Mouse (Mus musculus): ENCODE data around the gene Csf3. TPM values are rescaled to one million over a fixed set of nuclear protein-coding genes. Genes with fewer than 3 reads are reported as not detected.
"Not testable (repeated sequence)": the region's sequence is repeated elsewhere in the genome, so short reads cannot be mapped to it uniquely, and the experiment has no call there.

Gene Csf3
- polyA plus RNA-seq, 1 experiment = not detected

GRCm38 (mm10) chr11:98707401-98708281 lies 6.6 kb downstream of the Csf3 start:
- no peaks in the 10 kb centered on the region for H3K27me3 ChIP-seq (ENCODE audit: control insufficient read depth)
- no peaks in the 10 kb centered on the region for H3K9me3 ChIP-seq (ENCODE audit: control insufficient read depth, low read length)

DNA sequence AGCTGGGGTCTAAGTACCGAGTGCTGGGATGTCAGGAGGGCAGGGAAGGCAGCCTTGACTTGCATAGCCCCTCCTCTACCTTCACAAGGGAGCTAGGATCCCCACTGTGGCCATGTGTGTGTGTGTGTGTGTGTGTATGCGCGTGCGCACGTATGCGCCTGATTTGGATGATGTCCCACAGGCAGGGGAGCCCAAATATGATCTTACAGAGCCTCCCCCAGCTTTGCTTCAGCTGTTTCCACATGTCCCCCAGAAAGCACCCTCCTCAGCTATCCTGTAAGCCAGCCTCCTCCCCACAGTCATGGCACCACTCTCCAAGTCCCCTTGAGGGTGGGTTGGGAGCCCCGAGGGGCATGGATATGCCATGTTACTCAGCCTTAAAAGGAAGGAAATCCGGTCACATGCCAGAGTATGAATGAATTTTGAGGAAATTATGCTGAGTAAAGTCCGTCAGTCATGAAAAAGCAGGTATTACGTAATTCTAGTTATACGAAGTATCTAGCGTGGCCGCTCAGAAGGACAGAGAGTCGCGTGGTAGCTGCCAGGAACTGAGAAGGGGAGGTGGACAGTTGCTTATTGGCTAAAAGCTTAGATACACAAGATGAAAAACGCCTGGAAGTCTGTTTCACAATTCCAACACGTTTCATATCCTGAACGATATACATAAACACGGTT lies 7.4 kb downstream of the Csf3 start:
- Histone ChIP-seq H3K9me3 (ENCODE audit: control insufficient read depth, low read length) (no peaks in the 10 kb centered on the region), H3K27me3 (ENCODE audit: control insufficient read depth) (no peaks in the 10 kb centered on the region), H3K4me3 (replicated peaks) (no peak overlapping the region), H3K36me3 (ENCODE audit: control insufficient read depth) (peaks cover 93% of the 10 kb centered on the region), H3K4me1 (ENCODE audit: control insufficient read depth) (peaks cover 21% of the 10 kb centered on the region)
- no peak for TF ChIP-seq GATA1 (IDR thresholded peaks at IDR 0.05; ENCODE audit: low read length)
- no peak for TF ChIP-seq TAL1 (IDR thresholded peaks at IDR 0.05; ENCODE audit: low read length)

More at GRCm38 (mm10) chr11:98707401-98708281, 6.6 kb downstream of the Csf3 start:
- Histone ChIP-seq H3K4me1 (ENCODE audit: control insufficient read depth) (peaks cover 21% of the 10 kb centered on the region), H3K36me3 (ENCODE audit: control insufficient read depth) (peaks cover 85% of the 10 kb centered on the region), H3K4me3 (replicated peaks) (no peak overlapping the region)
- no peak for TF ChIP-seq GATA1 (IDR thresholded peaks at IDR 0.05; ENCODE audit: low read length)
- no peak for TF ChIP-seq TAL1 (IDR thresholded peaks at IDR 0.05; ENCODE audit: low read length)

GRCm38 (mm10) chr11:98709001-98709741 lies 8.1 kb downstream of the Csf3 start:
- no peaks in the 10 kb centered on the region for H3K9me3 ChIP-seq (ENCODE audit: control insufficient read depth, low read length)
- TF ChIP-seq GATA1 (IDR thresholded peaks at IDR 0.05; ENCODE audit: low read length) (no peak), TAL1 (IDR thresholded peaks at IDR 0.05; ENCODE audit: low read length) (no peak)
- no peaks in the 10 kb centered on the region for H3K27me3 ChIP-seq (ENCODE audit: control insufficient read depth)
- H3K4me1 ChIP-seq (ENCODE audit: control insufficient read depth) = peaks cover 21% of the 10 kb centered on the region
- H3K4me3 ChIP-seq (replicated peaks) = no peak overlapping the region
- peaks cover 96% of the 10 kb centered on the region for H3K36me3 ChIP-seq (ENCODE audit: control insufficient read depth)

GRCm38 (mm10) chr11:98710416-98711045 lies 9.5 kb downstream of the Csf3 start:
- no peaks in the 10 kb centered on the region for H3K9me3 ChIP-seq (ENCODE audit: control insufficient read depth, low read length)
- peaks cover 21% of the 10 kb centered on the region for H3K4me1 ChIP-seq (ENCODE audit: control insufficient read depth)
- no peak overlapping the region for H3K4me3 ChIP-seq (replicated peaks)
- peaks cover 96% of the 10 kb centered on the region for H3K36me3 ChIP-seq (ENCODE audit: control insufficient read depth)
- TF ChIP-seq GATA1 (IDR thresholded peaks at IDR 0.05; ENCODE audit: low read length) = no peak
- no peaks in the 10 kb centered on the region for H3K27me3 ChIP-seq (ENCODE audit: control insufficient read depth)

- H3K4me1 ChIP-seq (ENCODE audit: control insufficient read depth) = peaks cover 21% of the 10 kb centered on the region
- no peak overlapping the region for H3K4me3 ChIP-seq (replicated peaks)
- no peak for TF ChIP-seq GATA1 (IDR thresholded peaks at IDR 0.05; ENCODE audit: low read length)
- TF ChIP-seq TAL1 (IDR thresholded peaks at IDR 0.05; ENCODE audit: low read length) = no peak
- H3K36me3 ChIP-seq (ENCODE audit: control insufficient read depth) = peaks cover 96% of the 10 kb centered on the region
- H3K9me3 ChIP-seq (ENCODE audit: control insufficient read depth, low read length) = no peaks in the 10 kb centered on the region
- no peaks in the 10 kb centered on the region for H3K27me3 ChIP-seq (ENCODE audit: control insufficient read depth)
Observed at GRCm38 (mm10) chr11:98711046-98711434, 10.0 kb downstream of the Csf3 start.

- H3K36me3 ChIP-seq (ENCODE audit: control insufficient read depth) = peaks cover 96% of the 10 kb centered on the region
- not testable (repeated sequence) for H3K27me3 ChIP-seq (ENCODE audit: control insufficient read depth); H3K9me3 ChIP-seq (ENCODE audit: control insufficient read depth, low read length); H3K4me3 ChIP-seq (replicated peaks)
- H3K4me1 ChIP-seq (ENCODE audit: control insufficient read depth) = peaks cover 21% of the 10 kb centered on the region
Observed at GRCm38 (mm10) chr11:98712009-98712408, 10.9 kb downstream of the Csf3 start.

- Histone ChIP-seq H3K36me3 (ENCODE audit: control insufficient read depth) (peaks cover 96% of the 10 kb centered on the region), H3K27me3 (ENCODE audit: control insufficient read depth) (no peaks in the 10 kb centered on the region), H3K4me3 (replicated peaks) (no peak overlapping the region), H3K4me1 (ENCODE audit: control insufficient read depth) (peaks cover 28% of the 10 kb centered on the region), H3K9me3 (ENCODE audit: control insufficient read depth, low read length) (no peaks in the 10 kb centered on the region)
- no peak for TF ChIP-seq GATA1 (IDR thresholded peaks at IDR 0.05; ENCODE audit: low read length)
- TF ChIP-seq TAL1 (IDR thresholded peaks at IDR 0.05; ENCODE audit: low read length) = no peak
Observed at GRCm38 (mm10) chr11:98713703-98714102, 12.6 kb downstream of the Csf3 start.

DNA sequence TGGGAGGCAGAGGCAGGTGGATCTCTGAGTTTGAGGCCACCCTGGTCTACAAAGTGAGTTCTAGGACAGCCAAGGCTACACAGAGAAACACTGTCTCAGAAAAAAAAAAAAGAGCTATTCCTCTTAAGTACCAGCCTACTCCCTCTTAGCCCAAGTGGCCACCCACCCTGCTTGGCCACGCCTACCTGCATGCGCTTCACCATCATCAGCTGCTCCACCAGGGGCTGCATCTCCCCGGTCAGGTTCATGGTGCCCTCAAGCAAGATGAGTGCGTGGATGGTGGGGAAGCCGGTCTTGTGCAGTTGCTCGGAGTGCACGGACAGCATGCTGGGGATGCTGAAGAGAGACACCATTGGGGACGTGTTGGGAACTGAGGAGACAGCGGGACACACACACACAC lies 14.9 kb downstream of the Csf3 start:
- H3K36me3 ChIP-seq (ENCODE audit: control insufficient read depth) = peaks cover 88% of the 10 kb centered on the region
- H3K27me3 ChIP-seq (ENCODE audit: control insufficient read depth) = no peaks in the 10 kb centered on the region
- TF ChIP-seq GATA1 (IDR thresholded peaks at IDR 0.05; ENCODE audit: low read length) (no peak), TAL1 (IDR thresholded peaks at IDR 0.05; ENCODE audit: low read length) (no peak)
- H3K9me3 ChIP-seq (ENCODE audit: control insufficient read depth, low read length) = no peaks in the 10 kb centered on the region
- no peak overlapping the region for H3K4me3 ChIP-seq (replicated peaks)
- peaks cover 28% of the 10 kb centered on the region for H3K4me1 ChIP-seq (ENCODE audit: control insufficient read depth)
